Mouse (Mus musculus) adrenal gland, postnatal 14 days (tissue): ENCODE measurements around the gene Gorasp1. TPM values are rescaled to one million over a fixed set of nuclear protein-coding genes. Genes with fewer than 3 reads are reported as not detected.
A peak's percentile ranks its signal among the peaks of the same experiment; 100 is the strongest.

Source experiments
- DNase-seq: peaks from one replicate; pipeline ENCODE4 v3.0.0; 2021; ENCODE audit warnings: mixed read lengths
- total RNA-seq: library from RNA; stranded (reverse); gene quantifications from 2 replicates; pipeline ENCODE4 v1.2.3, GENCODE M21; 2021

The Gorasp1 gene
- total RNA-seq, 1 experiment from 2014 or later = 22.3 TPM

DNA sequence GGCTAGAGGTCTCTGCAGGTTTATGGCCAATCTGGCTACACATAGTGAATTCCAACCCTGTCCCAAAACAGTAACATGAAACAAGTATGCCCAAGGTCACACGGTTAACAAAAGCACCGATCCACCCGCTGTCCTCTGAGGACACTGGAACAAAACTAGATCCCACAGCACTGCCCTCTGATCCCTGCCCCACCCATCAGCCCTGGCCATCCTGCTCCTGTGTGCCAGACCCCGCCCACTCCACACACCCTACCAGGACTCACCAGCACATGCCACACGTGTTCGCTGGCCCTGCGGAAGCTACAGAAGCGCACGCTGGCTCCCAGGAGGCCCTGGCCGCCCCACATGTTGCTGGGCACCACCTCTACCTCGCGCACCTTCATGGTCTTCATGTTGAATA is 5.0 kb downstream of the Gorasp1 start:
- peak; percentile 62 for DNase-seq

GRCm38 (mm10) chr9:119926497-119926896 is 10.9 kb downstream of the Gorasp1 start:
- DNase-seq = no peak

GRCm38 (mm10) chr9:119925729-119926128 is 11.6 kb downstream of the Gorasp1 start:
- no peak for DNase-seq

GRCm38 (mm10) chr9:119925120-119925657 is 12.2 kb downstream of the Gorasp1 start:
- no peak for DNase-seq

- no peak for DNase-seq
These were observed 13.9 kb downstream of the Gorasp1 start for GRCm38 (mm10) chr9:119923462-119923861.

DNA sequence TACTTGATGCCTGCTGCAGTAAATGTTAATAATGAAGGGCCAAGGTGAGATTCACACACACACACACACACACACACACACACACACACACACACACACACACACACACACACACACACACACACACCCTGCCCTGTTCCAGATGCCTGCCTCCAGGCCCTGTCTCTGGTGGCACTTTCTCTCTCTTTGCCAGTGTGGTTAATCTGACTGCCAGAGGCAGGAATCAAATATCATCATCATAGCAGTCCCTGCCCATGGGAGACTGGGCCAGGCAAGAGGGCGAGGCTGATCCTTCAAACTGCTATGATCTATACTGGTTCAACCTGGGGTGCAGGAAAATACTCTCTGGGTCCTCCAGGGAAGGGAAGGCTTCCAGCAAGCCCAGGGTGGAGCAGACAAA is 17.5 kb downstream of the Gorasp1 start:
- no peak for DNase-seq

DNA sequence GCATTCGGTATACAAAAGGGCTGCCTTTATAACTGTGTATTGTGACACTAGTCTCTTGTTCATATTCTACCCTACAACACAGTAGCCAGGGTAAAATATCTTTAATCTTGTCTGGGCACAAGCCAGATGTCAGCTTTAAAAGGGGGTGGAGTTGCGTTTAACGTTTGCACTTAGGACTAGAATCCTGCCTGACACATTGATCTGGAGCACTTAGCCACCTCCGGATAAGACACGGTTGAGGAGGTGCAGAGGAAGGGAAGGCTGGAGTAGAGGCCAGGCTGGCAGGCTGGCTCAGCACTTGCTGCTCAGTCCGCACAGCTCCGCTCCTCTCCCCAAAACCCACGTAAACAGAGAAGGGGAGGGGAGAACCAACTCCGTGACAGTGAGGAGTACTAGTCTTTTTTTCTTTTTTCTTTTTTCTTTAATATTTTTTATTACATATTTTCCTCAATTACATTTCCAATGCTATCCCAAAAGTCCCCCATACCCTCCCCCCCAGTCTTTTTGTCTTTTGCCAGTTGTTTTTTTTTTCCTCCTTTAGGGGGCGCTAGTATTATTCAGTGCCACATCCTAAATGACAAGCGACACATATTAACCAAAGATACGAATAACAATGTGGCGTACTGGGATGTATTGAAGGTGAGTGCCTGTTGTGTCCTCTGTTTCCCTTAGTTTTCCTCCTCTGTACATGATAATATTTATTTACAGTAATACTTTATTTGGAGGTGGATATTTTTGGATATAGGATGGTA is 24.1 kb downstream of the Gorasp1 start:
- DNase-seq = no peak

DNA sequence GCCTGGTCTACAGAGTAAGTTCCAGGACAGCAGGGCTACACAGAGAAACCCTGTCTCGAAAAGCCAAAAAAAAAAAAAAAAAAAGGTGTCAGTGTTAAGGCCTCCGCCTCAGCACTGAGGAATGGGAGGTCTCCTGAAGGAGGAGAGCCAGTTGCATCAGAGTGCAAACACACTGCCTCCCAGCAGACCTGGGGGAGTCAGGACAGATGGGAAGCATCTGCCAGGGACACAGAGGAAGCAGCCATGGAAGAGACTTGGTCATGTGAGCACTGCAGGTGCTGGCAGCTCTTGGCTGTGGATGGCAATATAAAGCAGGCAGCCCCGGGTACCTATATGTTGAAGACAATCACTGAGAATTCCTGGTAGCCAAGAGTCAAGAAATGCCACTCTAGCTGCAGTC is 27.4 kb downstream of the Gorasp1 start:
- no peak for DNase-seq

DNA sequence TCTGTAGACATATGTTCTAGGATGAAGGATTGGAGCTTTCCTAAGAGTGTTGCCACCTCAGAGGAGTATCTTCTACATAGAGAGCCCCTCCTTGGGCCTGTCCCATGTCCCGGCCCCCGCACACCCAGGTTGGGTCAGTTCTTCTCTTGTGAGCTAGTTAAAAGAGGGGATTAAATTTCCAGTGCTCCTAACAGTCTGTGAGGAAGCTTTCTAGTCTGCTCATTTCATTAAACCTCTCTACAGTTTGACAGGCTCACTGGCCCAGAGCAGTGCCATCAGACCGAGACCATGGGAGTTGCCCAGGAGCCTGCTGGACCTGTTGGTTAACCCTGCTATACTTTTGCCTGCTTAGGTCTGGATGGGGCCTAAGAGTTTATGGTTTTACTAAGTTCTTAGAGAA is 28.7 kb downstream of the Gorasp1 start:
- no peak for DNase-seq

- DNase-seq = no peak
These were observed 34.8 kb downstream of the Gorasp1 start for GRCm38 (mm10) chr9:119902410-119903151.

- no peak for DNase-seq
These were observed 37.9 kb downstream of the Gorasp1 start for GRCm38 (mm10) chr9:119899446-119899845.

DNA sequence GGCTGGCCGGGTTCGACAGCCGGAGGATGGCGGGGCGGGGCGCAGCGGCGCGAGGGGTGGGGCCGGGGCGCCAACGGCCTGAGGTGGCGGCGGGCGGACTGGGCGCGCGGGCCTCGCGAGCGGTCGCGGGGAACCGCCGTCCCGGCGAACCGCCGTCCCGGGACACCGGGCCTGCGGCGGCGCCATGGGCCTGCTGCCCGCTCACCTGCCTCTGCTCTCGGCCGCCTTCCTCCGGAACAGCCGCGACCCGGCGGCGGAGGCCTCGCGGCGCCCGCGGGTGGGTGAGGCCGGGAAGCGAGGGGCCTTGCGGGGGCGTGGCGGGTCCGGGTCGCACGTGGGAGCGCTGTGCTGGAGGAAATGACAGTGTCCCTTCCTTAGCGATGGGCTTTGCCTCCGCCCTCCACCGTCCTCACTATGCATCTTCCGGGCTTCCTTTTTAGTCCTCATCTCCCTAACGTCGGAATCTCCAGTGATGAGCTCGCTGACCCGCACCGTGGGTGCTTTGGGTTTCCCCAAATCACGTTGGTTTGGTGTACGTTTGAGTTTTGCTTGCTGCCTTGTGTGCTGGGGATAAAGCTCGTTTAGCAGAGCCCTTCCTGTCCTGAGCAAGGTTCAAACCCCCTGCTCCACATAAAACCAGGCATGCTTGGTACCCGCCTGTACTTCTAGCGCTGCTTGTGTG is 42.2 kb downstream of the Gorasp1 start:
- DNase-seq = peak; percentile 71

DNA sequence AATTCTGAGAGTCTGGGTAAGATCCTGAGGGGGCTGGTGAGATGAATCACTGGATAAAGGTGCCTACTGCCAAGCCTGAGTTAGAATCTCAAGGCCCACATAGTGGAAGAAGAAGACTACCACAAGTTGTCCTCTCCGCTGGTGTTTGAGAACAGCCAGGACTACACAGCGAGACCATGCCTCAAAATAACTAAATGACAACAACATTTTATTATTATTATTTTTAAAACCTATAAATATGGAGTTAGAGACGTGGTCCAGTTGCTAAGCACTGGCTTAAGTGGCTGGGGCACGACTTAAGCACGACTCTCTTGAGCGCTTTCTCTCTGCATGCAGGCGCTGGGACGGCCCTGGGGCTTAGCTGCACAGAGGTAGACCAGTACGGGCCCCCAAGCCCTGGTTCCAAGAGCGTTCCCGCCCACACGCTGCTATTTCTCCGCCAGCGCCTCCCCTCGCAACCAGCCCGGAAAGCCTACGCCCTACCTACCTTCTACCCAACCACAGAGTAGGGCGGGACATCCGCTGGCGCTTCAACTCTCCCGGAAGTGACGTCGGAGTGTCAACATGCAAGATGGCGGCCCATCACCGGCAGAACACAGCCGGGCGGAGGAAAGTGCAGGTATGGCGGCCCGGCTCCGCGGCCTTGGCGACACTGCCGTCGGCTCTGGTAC is 42.9 kb downstream of the Gorasp1 start, which contains the start of gene Wdr48:
Gene Wdr48 (plus strand): TSS at position 540 of the 671 bp plus-strand sequence.
- peak; percentile 98 for DNase-seq

GRCm38 (mm10) chr9:119893881-119894280 is 43.5 kb downstream of the Gorasp1 start:
- no peak for DNase-seq

GRCm38 (mm10) chr9:119890692-119891091 is 46.7 kb downstream of the Gorasp1 start:
- no peak for DNase-seq

DNA sequence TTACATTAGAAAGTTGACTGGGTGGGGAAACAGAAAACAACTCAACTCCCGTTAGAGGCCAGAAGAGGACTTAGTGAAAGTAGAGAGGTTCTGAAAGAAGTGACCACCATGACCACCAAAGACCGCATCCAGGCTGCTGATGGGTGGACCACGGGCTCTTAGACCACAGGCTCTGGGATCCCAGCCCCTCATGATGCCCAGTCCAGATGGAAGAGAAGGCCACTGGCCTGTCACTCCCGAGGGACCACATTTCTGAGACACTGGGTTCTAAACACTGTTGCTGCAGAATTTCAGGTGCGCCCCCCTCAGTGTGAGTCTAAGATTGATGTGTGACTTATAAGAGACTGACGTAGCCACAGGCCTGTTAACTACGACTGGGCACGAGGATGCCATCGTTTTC is 47.9 kb downstream of the Gorasp1 start:
- no peak for DNase-seq

DNA sequence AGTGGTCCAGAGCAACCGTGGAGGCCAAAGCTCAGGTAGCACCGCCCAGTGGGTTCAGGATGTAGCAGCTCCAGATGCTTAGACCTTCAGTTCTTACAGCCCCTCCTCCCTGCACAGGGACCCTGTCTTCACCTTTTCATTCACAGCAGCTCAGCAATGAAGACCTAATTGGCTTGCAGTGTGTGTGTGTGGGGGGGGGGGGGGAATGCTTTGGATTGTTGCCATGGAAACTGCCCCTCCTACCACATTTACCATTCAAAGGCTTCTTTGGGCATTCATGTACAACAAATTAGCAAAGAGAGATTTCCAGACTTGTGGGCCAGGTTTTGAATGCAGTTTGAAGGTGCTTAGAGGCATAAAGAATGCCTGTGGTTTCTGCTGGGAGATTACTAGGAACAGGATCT is 48.5 kb downstream of the Gorasp1 start:
- DNase-seq = no peak

DNA sequence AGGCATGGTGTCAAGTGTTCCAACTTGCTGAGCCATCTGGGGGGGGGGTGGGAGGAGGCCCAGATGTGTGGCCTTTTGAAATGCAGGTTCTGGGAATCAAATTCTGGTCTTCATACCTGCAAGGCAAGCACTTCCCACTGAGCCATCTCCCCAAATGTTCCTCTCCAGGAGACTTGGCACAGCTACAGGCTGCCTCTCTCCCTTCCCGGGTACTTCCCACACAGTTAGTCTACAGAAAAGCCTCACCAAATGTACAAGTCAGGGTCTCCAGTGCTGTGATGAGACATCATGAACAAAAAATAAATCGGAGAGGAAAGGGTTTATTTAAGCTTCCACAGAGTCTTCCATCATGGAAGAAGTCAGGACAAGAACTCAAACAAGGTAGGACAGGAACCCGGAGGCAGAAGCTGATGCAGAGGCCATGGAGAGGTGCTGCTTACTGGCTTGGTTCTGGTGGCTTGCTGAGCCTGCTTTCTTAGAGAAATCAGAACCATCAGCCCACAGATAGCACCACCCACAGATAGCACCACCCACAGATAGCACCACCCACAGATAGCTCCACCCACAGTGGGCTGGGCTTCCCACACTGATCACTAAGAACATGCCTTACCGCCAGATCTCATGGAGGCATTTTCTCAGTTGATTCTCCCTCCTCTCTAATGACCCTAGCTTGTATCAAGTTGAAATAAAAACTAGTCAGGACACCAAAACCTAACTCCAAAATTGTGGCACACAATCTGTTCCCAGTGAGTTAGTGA is 50.0 kb downstream of the Gorasp1 start:
- no peak for DNase-seq
